Mouse (Mus musculus): ENCODE measurements around the gene Taf1d. TPM values are rescaled to one million over a fixed set of nuclear protein-coding genes. Genes with fewer than 3 reads are reported as not detected.
A peak's percentile ranks its signal among the peaks of the same experiment; 100 is the strongest.
"Not testable (repeated sequence)": the region's sequence is repeated elsewhere in the genome, so short reads cannot be mapped to it uniquely, and the experiment has no call there.

Taf1d gene
- polyA plus RNA-seq, 1 experiment: 16.8 TPM

DNA sequence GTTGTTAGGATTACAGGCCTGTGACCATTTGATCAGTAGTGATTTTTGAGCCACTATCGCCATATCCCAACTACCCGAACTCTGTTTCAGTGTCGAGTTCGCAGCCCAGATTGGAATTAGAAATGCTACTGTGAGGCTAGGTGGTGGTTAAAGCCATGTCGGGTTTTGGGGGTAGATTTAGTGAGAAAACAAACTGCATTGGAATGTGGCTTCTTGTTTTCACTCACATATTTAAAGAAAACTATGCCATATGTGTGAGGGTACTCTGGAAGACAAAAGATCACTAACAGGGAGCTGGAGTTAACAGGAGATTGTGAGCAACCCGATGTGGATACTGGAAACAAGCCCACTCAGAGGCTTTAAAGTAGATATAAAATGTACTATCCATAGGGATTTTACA is 1.2 kb downstream of the Taf1d start:
- Histone ChIP-seq H3K36me3 (ENCODE audit: control insufficient read depth, insufficient read depth, low read length) (peaks cover 1% of the 10 kb centered on the region), H3K27me3 (ENCODE audit: control insufficient read depth, insufficient read depth, low read length) (no peaks in the 10 kb centered on the region), H3K4me3 (ENCODE audit: control insufficient read depth, low read depth, low read length) (peak overlapping the region; percentile 93), H3K27ac (ENCODE audit: control insufficient read depth, insufficient read depth, low read depth, low read length) (no peak overlapping the region), H3K4me1 (ENCODE audit: control insufficient read depth, insufficient read depth, low read length) (peaks cover 9% of the 10 kb centered on the region)
- TF ChIP-seq POLR2A (IDR thresholded peaks at IDR 0.05; ENCODE audit: control insufficient read depth, low read depth, low read length) (no peak), CTCF (IDR thresholded peaks at IDR 0.05; ENCODE audit: control insufficient read depth, insufficient read depth, insufficient replicate concordance, low read depth, low read length) (no peak)

DNA sequence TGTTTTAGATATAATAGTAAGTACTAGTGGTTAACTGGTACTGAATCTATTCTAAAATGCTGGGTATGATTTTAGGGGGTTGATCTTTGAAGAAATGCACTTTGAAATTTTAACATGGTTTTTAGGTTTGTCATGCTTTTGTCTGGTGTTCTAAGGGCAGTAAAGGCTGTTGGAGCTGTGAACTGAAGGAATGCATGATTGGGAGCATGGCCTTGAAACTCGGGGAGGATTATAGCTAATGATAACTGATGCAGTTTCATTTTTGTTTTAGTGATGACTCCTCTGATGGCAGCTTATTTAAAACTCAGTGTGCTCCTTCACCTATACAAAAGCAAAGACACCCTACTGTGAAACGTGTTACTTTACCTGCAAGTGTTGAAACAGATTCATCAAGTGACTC is 2.2 kb downstream of the Taf1d start:
- Histone ChIP-seq H3K4me3 (ENCODE audit: control insufficient read depth, low read depth, low read length) (no peak overlapping the region), H3K36me3 (ENCODE audit: control insufficient read depth, insufficient read depth, low read length) (peaks cover 1% of the 10 kb centered on the region)
- TF ChIP-seq POLR2A (IDR thresholded peaks at IDR 0.05; ENCODE audit: control insufficient read depth, low read depth, low read length) (no peak), CTCF (IDR thresholded peaks at IDR 0.05; ENCODE audit: control insufficient read depth, insufficient read depth, insufficient replicate concordance, low read depth, low read length) (no peak)

DNA sequence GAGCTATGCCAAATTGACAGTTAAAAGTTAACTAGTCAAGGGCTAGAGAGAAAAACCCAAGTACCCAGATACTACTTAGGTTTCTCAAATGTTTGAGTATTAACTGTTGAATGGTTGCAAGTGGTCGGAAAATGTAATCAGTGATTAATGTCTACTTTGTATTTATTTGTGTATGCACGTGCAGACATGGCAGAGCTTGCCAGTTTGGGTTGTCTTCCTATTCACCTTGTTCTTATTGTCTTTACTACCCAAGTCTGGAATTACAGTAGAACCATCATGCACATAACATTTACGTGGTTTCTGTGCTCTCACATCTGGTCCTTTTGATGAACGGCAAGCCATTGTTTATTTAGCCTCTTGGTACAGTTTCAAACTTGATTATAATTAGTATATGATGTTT is 3.4 kb downstream of the Taf1d start:
- no peaks in the 10 kb centered on the region for H3K27me3 ChIP-seq (ENCODE audit: control insufficient read depth, insufficient read depth, low read length)
- H3K4me1 ChIP-seq (ENCODE audit: control insufficient read depth, insufficient read depth, low read length): peaks cover 9% of the 10 kb centered on the region
- H3K4me3 ChIP-seq (ENCODE audit: control insufficient read depth, low read depth, low read length): no peak overlapping the region
- no peak for TF ChIP-seq CTCF (IDR thresholded peaks at IDR 0.05; ENCODE audit: control insufficient read depth, insufficient read depth, insufficient replicate concordance, low read depth, low read length)
- TF ChIP-seq POLR2A (IDR thresholded peaks at IDR 0.05; ENCODE audit: control insufficient read depth, low read depth, low read length): no peak
- no peak overlapping the region for H3K27ac ChIP-seq (ENCODE audit: control insufficient read depth, insufficient read depth, low read depth, low read length)
- peaks cover 1% of the 10 kb centered on the region for H3K36me3 ChIP-seq (ENCODE audit: control insufficient read depth, insufficient read depth, low read length)

More for the DNA sequence above, 2.2 kb downstream of the Taf1d start:
- Histone ChIP-seq H3K27ac (ENCODE audit: control insufficient read depth, insufficient read depth, low read depth, low read length) (no peak overlapping the region), H3K4me1 (ENCODE audit: control insufficient read depth, insufficient read depth, low read length) (peaks cover 9% of the 10 kb centered on the region), H3K27me3 (ENCODE audit: control insufficient read depth, insufficient read depth, low read length) (no peaks in the 10 kb centered on the region)

GRCm38 (mm10) chr9:15310179-15310578 is 4.2 kb downstream of the Taf1d start:
- Histone ChIP-seq H3K27me3 (ENCODE audit: control insufficient read depth, insufficient read depth, low read length) (no peaks in the 10 kb centered on the region), H3K4me3 (ENCODE audit: control insufficient read depth, low read depth, low read length) (no peak overlapping the region), H3K27ac (ENCODE audit: control insufficient read depth, insufficient read depth, low read depth, low read length) (no peak overlapping the region), H3K36me3 (ENCODE audit: control insufficient read depth, insufficient read depth, low read length) (peaks cover 1% of the 10 kb centered on the region), H3K4me1 (ENCODE audit: control insufficient read depth, insufficient read depth, low read length) (peaks cover 4% of the 10 kb centered on the region)
- TF ChIP-seq CTCF (IDR thresholded peaks at IDR 0.05; ENCODE audit: control insufficient read depth, insufficient read depth, insufficient replicate concordance, low read depth, low read length) (no peak), POLR2A (IDR thresholded peaks at IDR 0.05; ENCODE audit: control insufficient read depth, low read depth, low read length) (no peak)

DNA sequence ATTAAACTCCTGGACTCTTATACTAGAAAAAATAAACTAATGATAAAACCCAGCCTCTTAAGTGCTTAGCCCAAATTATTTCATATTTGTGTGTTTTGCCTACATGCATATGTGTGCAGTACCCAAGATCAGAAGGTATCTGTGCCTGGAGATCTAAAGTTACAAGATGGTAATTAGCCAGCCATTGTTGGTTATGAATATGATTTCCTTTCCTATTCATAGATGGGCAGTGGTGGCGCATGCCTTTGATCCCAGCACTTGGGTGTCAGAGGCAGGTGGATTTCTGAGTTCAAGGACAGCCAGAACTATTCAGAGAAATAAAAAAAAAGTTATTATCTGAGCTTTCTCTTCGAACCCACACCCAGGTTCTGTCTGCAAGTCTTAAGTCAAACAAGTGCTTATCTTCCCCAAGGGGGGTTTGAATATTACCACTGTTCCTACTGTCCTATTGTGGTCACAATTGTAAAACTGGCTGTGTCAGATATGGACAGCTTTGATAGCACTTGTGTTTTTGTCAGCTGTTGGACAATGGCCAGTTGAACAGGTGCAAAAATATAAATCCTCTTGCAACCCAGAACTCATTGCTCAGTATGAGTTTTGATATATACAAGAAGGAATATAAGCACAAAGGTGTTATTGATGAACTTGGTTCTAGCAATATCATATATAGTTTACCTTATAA is 6.2 kb downstream of the Taf1d start:
- Histone ChIP-seq H3K27me3 (ENCODE audit: control insufficient read depth, insufficient read depth, low read length) (no peaks in the 10 kb centered on the region), H3K4me3 (ENCODE audit: control insufficient read depth, low read depth, low read length) (no peak overlapping the region), H3K27ac (ENCODE audit: control insufficient read depth, insufficient read depth, low read depth, low read length) (no peak overlapping the region), H3K36me3 (ENCODE audit: control insufficient read depth, insufficient read depth, low read length) (peaks cover 1% of the 10 kb centered on the region), H3K4me1 (ENCODE audit: control insufficient read depth, insufficient read depth, low read length) (peaks cover under 1% of the 10 kb centered on the region; the same call in 1 of the 2 replicates)
- TF ChIP-seq CTCF (IDR thresholded peaks at IDR 0.05; ENCODE audit: control insufficient read depth, insufficient read depth, insufficient replicate concordance, low read depth, low read length): no peak
- no peak for TF ChIP-seq POLR2A (IDR thresholded peaks at IDR 0.05; ENCODE audit: control insufficient read depth, low read depth, low read length)

DNA sequence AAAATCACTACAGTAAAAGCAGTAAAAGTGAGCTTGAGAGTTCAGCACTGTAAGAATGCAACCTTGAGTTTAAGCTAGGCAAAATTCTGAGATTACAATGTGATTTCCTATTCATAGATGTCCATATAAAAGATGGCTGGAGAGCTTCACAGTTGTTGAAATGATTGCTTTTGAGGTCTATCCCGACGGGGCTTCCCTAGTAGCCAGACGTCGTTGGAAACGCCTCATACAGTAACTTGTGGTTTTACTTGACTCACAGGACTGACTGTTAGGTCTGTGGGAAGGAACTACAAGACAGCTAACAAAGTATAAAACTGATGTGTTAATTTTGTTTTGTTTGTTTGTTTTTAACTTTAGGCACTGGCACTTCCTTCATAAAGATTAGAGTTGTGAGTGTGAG is 7.6 kb downstream of the Taf1d start:
- Histone ChIP-seq H3K36me3 (ENCODE audit: control insufficient read depth, insufficient read depth, low read length) (peaks cover 1% of the 10 kb centered on the region), H3K27ac (ENCODE audit: control insufficient read depth, insufficient read depth, low read depth, low read length) (no peak overlapping the region), H3K27me3 (ENCODE audit: control insufficient read depth, insufficient read depth, low read length) (no peaks in the 10 kb centered on the region), H3K4me3 (ENCODE audit: control insufficient read depth, low read depth, low read length) (no peak overlapping the region), H3K4me1 (ENCODE audit: control insufficient read depth, insufficient read depth, low read length) (no peaks in the 10 kb centered on the region)
- TF ChIP-seq POLR2A (IDR thresholded peaks at IDR 0.05; ENCODE audit: control insufficient read depth, low read depth, low read length) (no peak), CTCF (IDR thresholded peaks at IDR 0.05; ENCODE audit: control insufficient read depth, insufficient read depth, insufficient replicate concordance, low read depth, low read length) (no peak)

DNA sequence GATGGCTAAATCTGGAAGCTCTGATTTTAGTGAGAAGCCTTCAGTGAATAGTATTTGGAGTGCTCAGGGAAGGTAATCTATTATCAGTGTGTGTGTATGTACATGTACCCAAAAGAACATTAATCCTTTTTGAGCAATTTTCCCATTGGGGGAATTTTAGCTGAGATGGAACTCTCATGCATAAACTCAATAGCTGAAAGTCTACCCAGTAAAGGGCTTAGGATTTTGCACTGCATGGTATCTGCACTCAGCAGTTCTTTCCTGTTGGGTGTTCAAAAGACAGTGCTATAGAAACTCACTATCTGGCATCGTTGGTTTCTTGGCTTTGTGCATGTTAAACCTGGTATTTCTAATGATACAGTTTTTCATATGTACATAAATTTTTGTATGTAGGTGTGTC is 8.6 kb downstream of the Taf1d start:
- TF ChIP-seq POLR2A (IDR thresholded peaks at IDR 0.05; ENCODE audit: control insufficient read depth, low read depth, low read length) (no peak), CTCF (IDR thresholded peaks at IDR 0.05; ENCODE audit: control insufficient read depth, insufficient read depth, insufficient replicate concordance, low read depth, low read length) (no peak)
- Histone ChIP-seq H3K4me1 (ENCODE audit: control insufficient read depth, insufficient read depth, low read length) (no peaks in the 10 kb centered on the region), H3K4me3 (ENCODE audit: control insufficient read depth, low read depth, low read length) (no peak overlapping the region), H3K27me3 (ENCODE audit: control insufficient read depth, insufficient read depth, low read length) (no peaks in the 10 kb centered on the region), H3K36me3 (ENCODE audit: control insufficient read depth, insufficient read depth, low read length) (no peaks in the 10 kb centered on the region; the same call in 1 of the 2 replicates), H3K27ac (ENCODE audit: control insufficient read depth, insufficient read depth, low read depth, low read length) (no peak overlapping the region)

DNA sequence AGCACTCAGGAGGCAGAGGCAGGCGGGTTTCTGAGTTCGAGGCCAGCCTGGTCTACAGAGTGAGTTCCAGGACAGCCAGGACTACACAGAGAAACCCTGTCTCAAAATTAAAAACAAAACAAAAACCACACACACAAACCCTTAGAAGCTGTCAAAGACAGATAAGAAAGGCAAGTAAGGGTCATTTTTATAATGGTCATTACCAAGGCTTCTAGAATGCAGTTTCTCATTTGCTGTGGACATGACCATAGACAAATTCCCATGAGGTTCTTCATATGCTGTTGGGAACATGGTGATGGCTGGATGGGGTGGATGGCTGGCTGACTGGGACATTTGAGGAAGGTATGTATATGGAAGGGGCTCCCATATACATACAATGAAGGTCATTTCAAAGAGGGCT is 10.3 kb downstream of the Taf1d start:
- not testable (repeated sequence) for H3K4me3 ChIP-seq (ENCODE audit: control insufficient read depth, low read depth, low read length); H3K36me3 ChIP-seq (ENCODE audit: control insufficient read depth, insufficient read depth, low read length); H3K27me3 ChIP-seq (ENCODE audit: control insufficient read depth, insufficient read depth, low read length); H3K27ac ChIP-seq (ENCODE audit: control insufficient read depth, insufficient read depth, low read depth, low read length); H3K4me1 ChIP-seq (ENCODE audit: control insufficient read depth, insufficient read depth, low read length)

Measured in testis, adult 2 months (tissue).